Mouse (Mus musculus) G1E (cell line): ENCODE measurements around the gene Il24.

ENCODE experiments used
- CTCF ChIP-seq: IDR thresholded peaks from 2 replicates; pipeline ENCODE4 v1.5.1; 2012; ENCODE audit warnings: low read depth, low read length, inconsistent platforms, mixed read lengths
- GATA1 ChIP-seq: IDR thresholded peaks from 2 replicates; pipeline ENCODE4 v1.6.1; 2012; ENCODE audit warnings: borderline replicate concordance, low read length, inconsistent platforms, mixed read lengths
- GATA2 ChIP-seq: IDR thresholded peaks from 2 replicates; pipeline ENCODE4 v1.6.1; 2012; ENCODE audit warnings: low read depth, low read length, inconsistent platforms, borderline replicate concordance
- TAL1 ChIP-seq: conservative IDR thresholded peaks from 2 replicates; pipeline ENCODE4 v1.6.1; 2012; ENCODE audit warnings: low read depth, low read length, inconsistent platforms, mixed read lengths

DNA sequence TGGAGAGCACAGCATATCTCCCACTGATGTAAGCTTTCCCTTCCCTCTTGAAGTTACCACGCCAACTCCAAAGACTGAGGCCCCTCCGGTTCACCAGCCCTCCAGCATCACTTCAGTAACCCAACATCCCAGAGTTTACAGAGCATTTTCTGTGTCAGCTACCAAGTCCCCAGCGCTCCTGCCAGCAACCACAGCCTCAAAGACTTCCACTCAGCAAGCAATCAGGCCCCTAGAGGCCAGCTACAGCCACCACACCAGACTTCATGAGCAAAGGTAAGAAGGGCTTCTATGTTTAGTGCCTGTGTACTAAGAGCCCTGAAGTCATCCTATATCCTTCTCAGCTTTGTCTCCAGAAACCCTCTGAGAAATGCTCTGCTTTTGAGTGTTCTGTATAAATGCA lies 11.3 kb downstream of the Il24 start:
- TF ChIP-seq CTCF (no peak), TAL1 (no peak), GATA1 (no peak), GATA2 (no peak)
